8 mouse cellular contexts compared by ENCODE assay signal in the genomic region with DNA sequence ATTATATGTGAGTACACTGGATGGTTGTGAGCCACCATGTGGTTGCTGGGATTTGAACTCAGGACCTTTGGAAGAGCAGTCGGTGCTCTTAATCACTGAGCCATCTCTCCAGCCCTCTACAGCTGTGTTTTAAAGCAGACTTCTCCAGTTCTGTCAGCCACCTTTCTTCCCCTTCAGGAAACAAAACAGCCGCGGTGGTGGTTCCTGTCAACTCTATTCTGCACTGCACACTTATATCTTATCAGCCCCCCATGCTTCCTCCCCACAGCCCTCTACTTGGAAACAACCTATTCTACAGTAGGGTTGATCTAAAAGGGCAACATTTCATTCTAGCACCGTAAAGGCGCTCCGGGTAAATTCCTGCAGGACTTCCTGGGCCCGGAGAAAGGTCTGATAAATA. TPM values are rescaled to one million over a fixed set of nuclear protein-coding genes. Genes with fewer than 3 reads are reported as not detected.
DNase-seq lines count a peak whose midpoint lies in the region; ATAC-seq and TF ChIP-seq lines count a peak whose summit lies in the region.

No protein-coding gene starts in this region.

- H3K4me2 ChIP-seq in forebrain, embryonic 13.5 days, result peak overlapping the region; percentile 66
- peak overlapping the region; percentile 65 for H3K4me2 ChIP-seq in stomach, postnatal 0 days (replicated peaks; ENCODE audit: low read depth)

- no peak for TF ChIP-seq CTCF in stomach, postnatal 0 days (IDR thresholded peaks at IDR 0.05; ENCODE audit: low read depth)

- no peaks in the 10 kb centered on the region for H3K4me1 ChIP-seq in forebrain, embryonic 13.5 days
- no peaks in the 10 kb centered on the region for H3K4me1 ChIP-seq in stomach, postnatal 0 days (replicated peaks; ENCODE audit: control insufficient read depth, insufficient read depth)

- no peak for ATAC-seq in forebrain, embryonic 13.5 days
- ATAC-seq in stomach, postnatal 0 days (ENCODE audit: low FRiP score, low TSS enrichment), result no peak
- ATAC-seq in activated CD4-positive, CD25-positive, alpha-beta regulatory T cell, adult 4 months, result no peak

- no peak overlapping the region for H3K9ac ChIP-seq in forebrain, embryonic 13.5 days
- H3K9ac ChIP-seq in stomach, postnatal 0 days (ENCODE audit: low read length), result no peak overlapping the region

- WGBS in forebrain, embryonic 13.5 days, result 67% methylated on average over 7 of the region's 7 CpGs
- WGBS in stomach, postnatal 0 days, result 31% methylated on average over 7 of the region's 7 CpGs

- H3K27ac ChIP-seq in forebrain, embryonic 13.5 days, result no peak overlapping the region; the same call in 1 of the 2 replicates
- no peak overlapping the region for H3K27ac ChIP-seq in stomach, postnatal 0 days (replicated peaks)

- no peaks in the 10 kb centered on the region for H3K9me3 ChIP-seq in forebrain, embryonic 13.5 days (replicated peaks)
- H3K9me3 ChIP-seq in stomach, postnatal 0 days (ENCODE audit: control insufficient read depth, low read length), result no peaks in the 10 kb centered on the region

- no peaks in the 10 kb centered on the region for H3K36me3 ChIP-seq in forebrain, embryonic 13.5 days (ENCODE audit: poor library complexity, severe bottlenecking)
- H3K36me3 ChIP-seq in stomach, postnatal 0 days (ENCODE audit: control insufficient read depth, insufficient read depth, low read length), result no peaks in the 10 kb centered on the region

- peak; percentile 15 for DNase-seq in lung, postnatal 36 days
- no peak for DNase-seq in lung, postnatal 14 days
- peak; percentile 24 for DNase-seq in liver
- no peak for DNase-seq in stomach, postnatal 0 days (ENCODE audit: low spot score)
- DNase-seq in ovary, postnatal 36 days (ENCODE audit: low spot score), result no peak
- DNase-seq in kidney, postnatal 10 days, result no peak

- no peak for TF ChIP-seq EP300 in stomach, postnatal 0 days (optimal IDR thresholded peaks at IDR 0.05)

- peak overlapping the region; percentile 58 for H3K4me3 ChIP-seq in forebrain, embryonic 13.5 days
- H3K4me3 ChIP-seq in stomach, postnatal 0 days (ENCODE audit: low read depth, low read length), result peak overlapping the region; percentile 60

- H3K27me3 ChIP-seq in forebrain, embryonic 13.5 days, result peaks cover 6% of the 10 kb centered on the region; the same call in 1 of the 2 replicates
- no peaks in the 10 kb centered on the region for H3K27me3 ChIP-seq in stomach, postnatal 0 days (ENCODE audit: control insufficient read depth, insufficient read depth, low read length)

RNA-seq across cellular contexts. Expression of a gene that starts 0.7 kb away (rescaled TPM):
- 0.97 and 1.8 TPM in 2 replicates for polyA plus RNA-seq in forebrain, embryonic 13.5 days (2015; fragmentation: Nextera tagmentation; extraction: Ambion mirVana)
- 1.2 TPM in 2 replicates for polyA plus RNA-seq in stomach, postnatal 0 days (2015; fragmentation: Nextera tagmentation; extraction: Ambion mirVana)
- under 1 TPM in 1 of 2 experiments, not detected in 1; 0.62 TPM for polyA plus RNA-seq in activated CD4-positive, CD25-positive, alpha-beta regulatory T cell, adult 4 months (2017; shearing (Covaris generic))

RNA-seq across cellular contexts. Expression of a gene that starts 14.2 kb away (rescaled TPM):
- polyA plus RNA-seq in forebrain, embryonic 13.5 days (2015; fragmentation: Nextera tagmentation; extraction: Ambion mirVana), result 56.3 and 57.7 TPM in 2 replicates
- polyA plus RNA-seq in stomach, postnatal 0 days (2015; fragmentation: Nextera tagmentation; extraction: Ambion mirVana), result 33.6 and 34.5 TPM in 2 replicates
- polyA plus RNA-seq in activated CD4-positive, CD25-positive, alpha-beta regulatory T cell, adult 4 months (2017; shearing (Covaris generic)), result 10 to 100 TPM; 26.9 to 28.4 TPM

RNA-seq across cellular contexts. Expression of a gene that starts 14.2 kb away (rescaled TPM):
- 3.3 and 3.8 TPM in 2 replicates for polyA plus RNA-seq in forebrain, embryonic 13.5 days (2015; fragmentation: Nextera tagmentation; extraction: Ambion mirVana)
- 2.9 and 3.2 TPM in 2 replicates for polyA plus RNA-seq in stomach, postnatal 0 days (2015; fragmentation: Nextera tagmentation; extraction: Ambion mirVana)
- 1 to 10 TPM; 5.5 to 9.4 TPM for polyA plus RNA-seq in activated CD4-positive, CD25-positive, alpha-beta regulatory T cell, adult 4 months (2017; shearing (Covaris generic))

RNA-seq across cellular contexts. Expression of a gene that starts 14.2 kb away (rescaled TPM):
- 34.4 and 37.8 TPM in 2 replicates for polyA plus RNA-seq in forebrain, embryonic 13.5 days (2015; fragmentation: Nextera tagmentation; extraction: Ambion mirVana)
- polyA plus RNA-seq in stomach, postnatal 0 days (2015; fragmentation: Nextera tagmentation; extraction: Ambion mirVana), result 187 and 189 TPM in 2 replicates
- 100 to 1,000 TPM; 120 to 148 TPM for polyA plus RNA-seq in activated CD4-positive, CD25-positive, alpha-beta regulatory T cell, adult 4 months (2017; shearing (Covaris generic))

RNA-seq across cellular contexts. Expression of a gene that starts 22.6 kb away (rescaled TPM):
- polyA plus RNA-seq in forebrain, embryonic 13.5 days (2015; fragmentation: Nextera tagmentation; extraction: Ambion mirVana), result 14.1 and 17.2 TPM in 2 replicates
- polyA plus RNA-seq in stomach, postnatal 0 days (2015; fragmentation: Nextera tagmentation; extraction: Ambion mirVana), result 4.9 and 7.5 TPM in 2 replicates
- 10 to 100 TPM; 25.8 to 34.2 TPM for polyA plus RNA-seq in activated CD4-positive, CD25-positive, alpha-beta regulatory T cell, adult 4 months (2017; shearing (Covaris generic))

Comparison
In these comparisons a context has a peak if more than half of its experiments do, and no peak if none do; other contexts are left out.
1. DNase-seq: peak in lung, postnatal 36 days (single experiment) and liver (single experiment); none in lung, postnatal 14 days (single experiment), stomach, postnatal 0 days (single experiment), ovary, postnatal 36 days (single experiment) and kidney, postnatal 10 days (single experiment).